Comparison of ENCODE assay signal across 16 mouse cellular contexts in genomic region chr13:46990376-46991011, GRCm38 (mm10). TPM values are rescaled to one million over a fixed set of nuclear protein-coding genes. Genes with fewer than 3 reads are reported as not detected.
A peak's percentile ranks its signal among the peaks of the same experiment; 100 is the strongest.
DNase-seq lines count a peak whose midpoint lies in the region; ATAC-seq and TF ChIP-seq lines count a peak whose summit lies in the region.
"Had no signal": no experiment of that assay in that cellular context is flagged by ENCODE, and none has a peak within 500 bp of the region (broad histone marks: within the 10 kb centered on the region; RNA-seq: fewer than 3 reads in every experiment).

No protein-coding gene starts in this region.

- H3K4me3 ChIP-seq in lung, postnatal 0 days (ENCODE audit: low read depth, low read length), result no peak overlapping the region
- H3K4me3 ChIP-seq in stomach, postnatal 0 days (ENCODE audit: low read depth, low read length), result no peak overlapping the region
- H3K4me3 ChIP-seq: forebrain, embryonic 12.5 days; heart, embryonic 13.5 days; hindbrain, embryonic 15.5 days; liver, embryonic 15.5 days; midbrain, embryonic 12.5 days; neural tube, embryonic 12.5 days had no signal

- no peaks in the 10 kb centered on the region for H3K27me3 ChIP-seq in lung, postnatal 0 days (replicated peaks; ENCODE audit: insufficient read depth, low read length)
- H3K27me3 ChIP-seq in stomach, postnatal 0 days (ENCODE audit: control insufficient read depth, insufficient read depth, low read length), result no peaks in the 10 kb centered on the region
- H3K27me3 ChIP-seq: forebrain, embryonic 12.5 days; heart, embryonic 13.5 days; hindbrain, embryonic 15.5 days; liver, embryonic 15.5 days; midbrain, embryonic 12.5 days; neural tube, embryonic 12.5 days had no signal

- H3K36me3 ChIP-seq in lung, postnatal 0 days (ENCODE audit: insufficient read depth, low read length), result no peaks in the 10 kb centered on the region
- no peaks in the 10 kb centered on the region for H3K36me3 ChIP-seq in stomach, postnatal 0 days (ENCODE audit: control insufficient read depth, insufficient read depth, low read length)
- H3K36me3 ChIP-seq: forebrain, embryonic 12.5 days; heart, embryonic 13.5 days; hindbrain, embryonic 15.5 days; liver, embryonic 15.5 days; midbrain, embryonic 12.5 days; neural tube, embryonic 12.5 days had no signal

- TF ChIP-seq CTCF in lung, postnatal 0 days (IDR thresholded peaks at IDR 0.05), result no peak
- no peak for TF ChIP-seq CTCF in stomach, postnatal 0 days (IDR thresholded peaks at IDR 0.05; ENCODE audit: low read depth)

- no peak for ATAC-seq in cerebellum, adult (ENCODE audit: insufficient number of reproducible peaks, low FRiP score, low TSS enrichment)
- 0 out of 2 replicates have a peak, but pooled peaks have one; percentile 30 for ATAC-seq in lung, postnatal 0 days
- peak; percentile 79 for ATAC-seq in stomach, postnatal 0 days (ENCODE audit: low FRiP score, low TSS enrichment)

- DNase-seq in cerebellum, postnatal 10 days, result peak; percentile 80 to 86
- DNase-seq in cerebellum, postnatal 36 days, result peak; percentile 34 to 43
- peak; percentile 60 for DNase-seq in lung, postnatal 0 days (ENCODE audit: low spot score)
- DNase-seq in stomach, postnatal 0 days (ENCODE audit: low spot score), result peak; percentile 60
- DNase-seq in MN1 (ENCODE audit: low spot score), result no peak
- DNase-seq in thymus, postnatal 14 days, result no peak
- DNase-seq: kidney, adult 11 months; right cerebral cortex, adult 18-20 months; thymus, postnatal 36 days had no signal

- no peaks in the 10 kb centered on the region for H3K4me1 ChIP-seq in lung, postnatal 0 days (ENCODE audit: insufficient read depth, low read depth, low read length)
- H3K4me1 ChIP-seq in stomach, postnatal 0 days (replicated peaks; ENCODE audit: control insufficient read depth, insufficient read depth), result no peaks in the 10 kb centered on the region
- H3K4me1 ChIP-seq: forebrain, embryonic 12.5 days; hindbrain, embryonic 15.5 days; liver, embryonic 15.5 days; midbrain, embryonic 12.5 days; neural tube, embryonic 12.5 days had no signal

- H3K9ac ChIP-seq in lung, postnatal 0 days (replicated peaks; ENCODE audit: low read depth), result no peak overlapping the region
- no peak overlapping the region for H3K9ac ChIP-seq in stomach, postnatal 0 days (ENCODE audit: low read length)
- H3K9ac ChIP-seq: forebrain, embryonic 12.5 days; heart, embryonic 13.5 days; hindbrain, embryonic 15.5 days; liver, embryonic 15.5 days; midbrain, embryonic 12.5 days; neural tube, embryonic 12.5 days had no signal

- H3K4me2 ChIP-seq in lung, postnatal 0 days (replicated peaks; ENCODE audit: low read depth, low read length), result no peak overlapping the region
- no peak overlapping the region for H3K4me2 ChIP-seq in stomach, postnatal 0 days (replicated peaks; ENCODE audit: low read depth)
- H3K4me2 ChIP-seq: forebrain, embryonic 12.5 days; heart, embryonic 13.5 days; hindbrain, embryonic 15.5 days; liver, embryonic 15.5 days; midbrain, embryonic 12.5 days; neural tube, embryonic 12.5 days had no signal

- no peak overlapping the region for H3K27ac ChIP-seq in lung, postnatal 0 days (ENCODE audit: low read length)
- 0 out of 2 replicates have a peak overlapping the region, but pooled peaks have one; percentile 6 for H3K27ac ChIP-seq in stomach, postnatal 0 days (replicated peaks)
- H3K27ac ChIP-seq: forebrain, embryonic 12.5 days; heart, embryonic 13.5 days; hindbrain, embryonic 15.5 days; liver, embryonic 15.5 days; midbrain, embryonic 12.5 days; neural tube, embryonic 12.5 days had no signal

- WGBS in lung, postnatal 0 days, result 8% methylated on average over 4 of the region's 4 CpGs
- WGBS in stomach, postnatal 0 days, result 21% methylated on average over 4 of the region's 4 CpGs

- H3K9me3 ChIP-seq in lung, postnatal 0 days (ENCODE audit: low read length), result no peaks in the 10 kb centered on the region
- no peaks in the 10 kb centered on the region for H3K9me3 ChIP-seq in stomach, postnatal 0 days (ENCODE audit: control insufficient read depth, low read length)
- H3K9me3 ChIP-seq: forebrain, embryonic 12.5 days; heart, embryonic 13.5 days; hindbrain, embryonic 15.5 days; liver, embryonic 15.5 days; midbrain, embryonic 12.5 days; neural tube, embryonic 12.5 days had no signal

- no peak for TF ChIP-seq EP300 in lung, postnatal 0 days (IDR thresholded peaks at IDR 0.05)
- TF ChIP-seq EP300 in stomach, postnatal 0 days (optimal IDR thresholded peaks at IDR 0.05), result no peak

RNA-seq across cellular contexts. Expression of gene Nhlrc1, which starts 24.2 kb away (rescaled TPM):
- 2.1 and 2.3 TPM in 2 replicates for polyA plus RNA-seq in lung, postnatal 0 days (2015; fragmentation: Nextera tagmentation; extraction: Ambion mirVana)
- 3.6 and 3.8 TPM in 2 replicates for polyA plus RNA-seq in stomach, postnatal 0 days (2015; fragmentation: Nextera tagmentation; extraction: Ambion mirVana)

RNA-seq across cellular contexts. Expression of gene Kdm1b, which starts 52.8 kb away (rescaled TPM):
- 7.0 and 9.5 TPM in 2 replicates for polyA plus RNA-seq in lung, postnatal 0 days (2015; fragmentation: Nextera tagmentation; extraction: Ambion mirVana)
- polyA plus RNA-seq in stomach, postnatal 0 days (2015; fragmentation: Nextera tagmentation; extraction: Ambion mirVana), result 10.1 and 11.1 TPM in 2 replicates

RNA-seq across cellular contexts. Expression of gene Tpmt, which starts 54.0 kb away (rescaled TPM):
- 6.8 and 7.4 TPM in 2 replicates for polyA plus RNA-seq in lung, postnatal 0 days (2015; fragmentation: Nextera tagmentation; extraction: Ambion mirVana)
- 10.0 and 10.2 TPM in 2 replicates for polyA plus RNA-seq in stomach, postnatal 0 days (2015; fragmentation: Nextera tagmentation; extraction: Ambion mirVana)

Comparison
In these comparisons a context has a peak if more than half of its experiments do, and no peak if none do; other contexts are left out.
1. DNase-seq: peak in cerebellum, postnatal 10 days (2 of 2), cerebellum, postnatal 36 days (2 of 2), lung, postnatal 0 days (single experiment) and stomach, postnatal 0 days (single experiment); none in MN1 (single experiment) and thymus, postnatal 14 days (single experiment).